28 mouse cellular contexts compared by ENCODE assay signal in the genomic region with DNA sequence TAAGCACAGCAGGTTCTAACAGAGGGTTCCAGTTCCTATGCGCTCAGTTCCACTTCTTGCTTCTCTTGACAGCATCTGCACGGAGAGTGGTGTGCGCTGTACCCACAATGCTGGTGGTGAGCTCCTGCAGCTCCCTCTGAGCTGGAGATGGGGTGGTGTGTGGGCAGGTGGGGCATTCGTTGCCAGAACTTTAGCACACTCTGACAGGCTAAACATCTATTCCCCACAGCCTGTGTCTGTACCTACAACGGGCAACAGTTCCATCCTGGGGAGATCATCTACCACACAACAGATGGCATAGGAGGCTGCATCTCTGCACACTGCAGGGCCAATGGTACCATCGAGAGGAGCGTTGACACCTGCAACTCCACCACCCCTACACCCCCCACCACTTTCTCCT. TPM values are rescaled to one million over a fixed set of nuclear protein-coding genes. Genes with fewer than 3 reads are reported as not detected.
DNase-seq lines count a peak whose midpoint lies in the region; ATAC-seq lines count a peak whose summit lies in the region.
"Had no signal": no experiment of that assay in that cellular context is flagged by ENCODE, and none has a peak within 500 bp of the region (broad histone marks: within the 10 kb centered on the region; RNA-seq: fewer than 3 reads in every experiment).

No protein-coding gene starts in this region.

- H3K4me1 ChIP-seq in forebrain, embryonic 14.5 days (ENCODE audit: control insufficient read depth, insufficient read depth, low read length), result no peaks in the 10 kb centered on the region
- H3K4me1 ChIP-seq: embryonic facial prominence, embryonic 12.5 days; hindbrain, embryonic 10.5 days had no signal

- no peaks in the 10 kb centered on the region for H3K36me3 ChIP-seq in forebrain, embryonic 14.5 days (ENCODE audit: control insufficient read depth, insufficient read depth, low read length)
- H3K36me3 ChIP-seq: embryonic facial prominence, embryonic 12.5 days; hindbrain, embryonic 10.5 days had no signal

- peak; percentile 84 to 87 for DNase-seq in frontal cortex, adult 2 months (ENCODE audit: extremely low spot score in 1 of 2, low spot score in 1 of 2)
- DNase-seq in frontal cortex, postnatal 36 days (ENCODE audit: low spot score in 2 of 2), result peak; percentile 79 to 84
- peak; percentile 22 to 37 for DNase-seq in layer of hippocampus, postnatal 14 days (ENCODE audit: low spot score in 2 of 2)
- DNase-seq in left cerebral cortex, postnatal 36 days (ENCODE audit: low spot score in 2 of 2), result peak; percentile 67 to 80
- DNase-seq in T-cell, adult 2 months (ENCODE audit: low spot score), result no peak
- DNase-seq in thymus, postnatal 10 days (ENCODE audit: low spot score in 2 of 2), result no peak
- no peak for DNase-seq in forebrain, embryonic 14.5 days (ENCODE audit: low spot score)
- DNase-seq: adrenal gland, adult 8-10 months; cerebellum, adult 9-10 months; gastrocnemius, postnatal 25 days; heart, adult 2 months; kidney, postnatal 10 days; liver; lung, postnatal 10 days; midbrain, embryonic 14.5 days; thymus, postnatal 4 days had no signal

- no peak overlapping the region for H3K4me3 ChIP-seq in forebrain, embryonic 14.5 days (ENCODE audit: low read depth, low read length)
- H3K4me3 ChIP-seq: embryonic facial prominence, embryonic 12.5 days; erythroblast, embryonic 14.5 days; heart, adult 2 months; hindbrain, embryonic 10.5 days; megakaryocyte, embryonic 14.5 days; myocyte had no signal

- H3K4me2 ChIP-seq in forebrain, embryonic 14.5 days (ENCODE audit: low read length), result no peak overlapping the region
- H3K4me2 ChIP-seq: embryonic facial prominence, embryonic 12.5 days had no signal

- WGBS in forebrain, embryonic 14.5 days, result 87% methylated on average over 7 of the region's 7 CpGs

- no peaks in the 10 kb centered on the region for H3K27me3 ChIP-seq in forebrain, embryonic 14.5 days (replicated peaks; ENCODE audit: control insufficient read depth, insufficient read depth, low read length)
- H3K27me3 ChIP-seq: embryonic facial prominence, embryonic 12.5 days had no signal

- no peak for ATAC-seq in megakaryocyte progenitor cell, adult 5-6 weeks (replicated peaks; ENCODE audit: poor library complexity)
- no peak for ATAC-seq in forebrain, embryonic 14.5 days
- ATAC-seq: hindbrain, postnatal 0 days; intestine, postnatal 0 days had no signal

- intact Hi-C loops in left cerebral cortex, postnatal 36 days (cut with DNase I), result no loop called here

- H3K9me3 ChIP-seq in forebrain, embryonic 14.5 days (replicated peaks; ENCODE audit: control insufficient read depth, low read length), result no peaks in the 10 kb centered on the region
- H3K9me3 ChIP-seq: embryonic facial prominence, embryonic 12.5 days; hindbrain, embryonic 10.5 days; megakaryocyte, embryonic 14.5 days had no signal

- H3K9ac ChIP-seq in forebrain, embryonic 14.5 days (ENCODE audit: low read length), result no peak overlapping the region
- H3K9ac ChIP-seq: embryonic facial prominence, embryonic 12.5 days had no signal

- no peak overlapping the region for H3K27ac ChIP-seq in forebrain, embryonic 14.5 days (ENCODE audit: low read depth, low read length)
- H3K27ac ChIP-seq: embryonic facial prominence, embryonic 12.5 days; heart, adult 2 months; hindbrain, embryonic 10.5 days; hindbrain, postnatal 0 days had no signal

RNA-seq across cellular contexts. Expression of gene Muc5ac, which starts 16.6 kb away (rescaled TPM):
- polyA plus RNA-seq in frontal cortex, adult 2 months (2012; rRNA removed), result 0.02 TPM in 1 of 2 replicates, not detected in the other
- total RNA-seq in layer of hippocampus, postnatal 14 days (2021), result not detected
- total RNA-seq in left cerebral cortex, postnatal 36 days (2021), result not detected
- not detected in 2 replicates for total RNA-seq in megakaryocyte progenitor cell, adult 5-6 weeks (2015)
- total RNA-seq in megakaryocyte progenitor cell, adult 5-6 weeks (2017), result not detected in 2 replicates
- not detected in 2 replicates for polyA plus RNA-seq in forebrain, embryonic 14.5 days (2014; fragmentation: Nextera tagmentation; extraction: Ambion mirVana)
- total RNA-seq: adrenal gland, adult 8-10 months; gastrocnemius, postnatal 25 days; heart, adult 2 months; hindbrain, postnatal 0 days; layer of hippocampus, postnatal 25 days had no signal
- polyA plus RNA-seq: embryonic facial prominence, embryonic 12.5 days; erythroblast, embryonic 14.5 days; hindbrain, embryonic 10.5 days; hindbrain, postnatal 0 days; intestine, postnatal 0 days; liver, embryonic 16.5 days; midbrain, embryonic 14.5 days; myocyte; neural tube, embryonic 14.5 days had no signal

RNA-seq across cellular contexts. Expression of gene Muc5b, which starts 33.5 kb away (rescaled TPM):
- polyA plus RNA-seq in frontal cortex, adult 2 months (2012; rRNA removed), result 0.02 and 0.06 TPM in 2 replicates
- total RNA-seq in layer of hippocampus, postnatal 14 days (2021), result not detected
- not detected for total RNA-seq in left cerebral cortex, postnatal 36 days (2021)
- 0.10 TPM in 2 replicates for total RNA-seq in megakaryocyte progenitor cell, adult 5-6 weeks (2015)
- total RNA-seq in megakaryocyte progenitor cell, adult 5-6 weeks (2017), result 0.03 TPM in 1 of 2 replicates, not detected in the other
- polyA plus RNA-seq in forebrain, embryonic 14.5 days (2014; fragmentation: Nextera tagmentation; extraction: Ambion mirVana), result 0.01 TPM in 1 of 2 replicates, not detected in the other
- total RNA-seq: adrenal gland, adult 8-10 months; gastrocnemius, postnatal 25 days; heart, adult 2 months; hindbrain, postnatal 0 days; layer of hippocampus, postnatal 25 days had no signal
- polyA plus RNA-seq: erythroblast, embryonic 14.5 days; liver, embryonic 16.5 days; small intestine, adult 2 months had no signal

Comparison
In these comparisons a context has a peak if more than half of its experiments do, and no peak if none do; other contexts are left out.
1. DNase-seq: peak in frontal cortex, adult 2 months (2 of 2), frontal cortex, postnatal 36 days (2 of 2), layer of hippocampus, postnatal 14 days (2 of 2) and left cerebral cortex, postnatal 36 days (2 of 2); none in T-cell, adult 2 months (single experiment), thymus, postnatal 10 days (0 of 2) and forebrain, embryonic 14.5 days (single experiment).